Mouse (Mus musculus) stomach, postnatal 0 days (tissue): Measurements from ENCODE around the gene Gm10719. TPM values are rescaled to one million over a fixed set of nuclear protein-coding genes. Genes with fewer than 3 reads are reported as not detected.
A peak's percentile ranks its signal among the peaks of the same experiment; 100 is the strongest.
"Not testable (repeated sequence)": the region's sequence is repeated elsewhere in the genome, so short reads cannot be mapped to it uniquely, and the experiment has no call there.

Experiments
- ATAC-seq: fragments of 200-750 bp; cut with Nextera tagmentation; 2 replicates; pipeline ENCODE4 v1.8.0; 2017; ENCODE audit not compliant: low FRiP score, low TSS enrichment
- DNase-seq: peaks from one replicate; pipeline ENCODE4 v3.0.0-alpha.2; 2016; ENCODE audit warnings: low spot score
- H3K27ac ChIP-seq: fragments of 300-500 bp; sonication (generic); replicated peaks from 2 replicates; pipeline ENCODE4 v1.5.1; 2014; ENCODE audit warnings: mild to moderate bottlenecking, control low read depth
- H3K27me3 ChIP-seq: fragments of 300-500 bp; sonication (generic); 2 replicates; pipeline ENCODE4 v1.6.1; 2014; ENCODE audit warnings: low read length; ENCODE audit not compliant: control insufficient read depth, insufficient read depth
- H3K36me3 ChIP-seq: fragments of 300-500 bp; sonication (generic); 2 replicates; pipeline ENCODE4 v1.6.1; 2014; ENCODE audit warnings: low read length, mixed read lengths; ENCODE audit not compliant: control insufficient read depth, insufficient read depth
- H3K4me1 ChIP-seq: fragments of 300-500 bp; sonication (generic); replicated peaks from 2 replicates; pipeline ENCODE4 v1.6.1; 2014; ENCODE audit warnings: antibody characterized with exemption; ENCODE audit not compliant: control insufficient read depth, insufficient read depth
- H3K4me2 ChIP-seq: fragments of 300-500 bp; sonication (generic); replicated peaks from 2 replicates; pipeline ENCODE4 v1.6.1; 2014; ENCODE audit warnings: low read depth, mild to moderate bottlenecking, control low read depth, moderate library complexity
- H3K4me3 ChIP-seq: fragments of 300-500 bp; sonication (generic); 2 replicates; pipeline ENCODE4 v1.5.1; 2014; ENCODE audit warnings: low read depth, low read length, control low read depth
- H3K9ac ChIP-seq: fragments of 300-500 bp; sonication (generic); 2 replicates; pipeline ENCODE4 v1.6.1; 2014; ENCODE audit warnings: mild to moderate bottlenecking, low read length, control low read depth, mixed read lengths
- H3K9me3 ChIP-seq: fragments of 300-500 bp; sonication (generic); 2 replicates; pipeline ENCODE4 v1.6.1; 2016; ENCODE audit warnings: low read length; ENCODE audit not compliant: control insufficient read depth
- WGBS: fragments of 180-500 bp; shearing (Covaris S2); extraction: QIAGEN DNeasy Blood & Tissue Kit; methylation state at CpG from one replicate; pipeline ENCODE4 v1.1.7; 2014; 5-methylcytosine and 5-hydroxymethylcytosine counted together
- polyA plus RNA-seq: library from polyadenylated mRNA; unstranded; fragments of >200 nt; fragmentation: Nextera tagmentation; extraction: Ambion mirVana; gene quantifications from 2 replicates; pipeline ENCODE4 v1.2.1, GENCODE M21; 2015

Gm10719 gene
- polyA plus RNA-seq, 1 experiment from 2014 or later = not detected

DNA sequence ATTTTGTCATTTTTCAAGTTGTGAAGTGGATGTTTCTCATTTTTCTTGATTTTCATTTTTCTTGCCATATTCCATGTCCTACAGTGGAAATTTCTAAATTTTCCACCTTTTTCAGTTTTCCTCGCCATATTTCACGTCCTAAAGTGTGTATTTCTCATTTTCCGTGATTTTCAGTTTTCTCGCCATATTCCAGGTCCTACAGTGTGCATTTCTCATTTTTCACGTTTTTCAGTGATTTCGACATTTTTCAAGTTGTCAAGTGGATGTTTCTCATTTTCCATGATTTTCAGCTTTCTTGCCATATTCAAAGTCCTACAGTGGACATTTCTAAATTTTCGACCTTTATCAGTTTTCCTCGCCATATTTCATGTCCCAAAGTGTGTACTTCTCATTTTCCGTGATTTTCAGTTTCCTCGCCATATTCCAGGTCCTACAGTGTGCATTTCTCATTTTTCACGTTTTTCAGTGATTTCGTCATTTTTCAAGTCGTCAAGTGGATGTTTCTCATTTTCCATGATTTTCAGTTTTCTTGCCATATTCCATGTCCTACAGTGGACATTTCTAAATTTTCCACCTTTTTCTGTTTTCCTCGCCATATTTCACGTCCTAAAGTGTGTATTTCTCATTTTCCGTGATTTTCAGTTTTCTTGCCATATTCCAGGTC is 6.9 kb downstream of the Gm10719 start:
- H3K4me3 ChIP-seq, H3K9me3 ChIP-seq, H3K9ac ChIP-seq, H3K36me3 ChIP-seq, H3K27ac ChIP-seq, DNase-seq, H3K4me2 ChIP-seq, H3K27me3 ChIP-seq, ATAC-seq, H3K4me1 ChIP-seq: not testable (repeated sequence)
- 68% methylated on average over 14 of the region's 16 CpGs for WGBS

DNA sequence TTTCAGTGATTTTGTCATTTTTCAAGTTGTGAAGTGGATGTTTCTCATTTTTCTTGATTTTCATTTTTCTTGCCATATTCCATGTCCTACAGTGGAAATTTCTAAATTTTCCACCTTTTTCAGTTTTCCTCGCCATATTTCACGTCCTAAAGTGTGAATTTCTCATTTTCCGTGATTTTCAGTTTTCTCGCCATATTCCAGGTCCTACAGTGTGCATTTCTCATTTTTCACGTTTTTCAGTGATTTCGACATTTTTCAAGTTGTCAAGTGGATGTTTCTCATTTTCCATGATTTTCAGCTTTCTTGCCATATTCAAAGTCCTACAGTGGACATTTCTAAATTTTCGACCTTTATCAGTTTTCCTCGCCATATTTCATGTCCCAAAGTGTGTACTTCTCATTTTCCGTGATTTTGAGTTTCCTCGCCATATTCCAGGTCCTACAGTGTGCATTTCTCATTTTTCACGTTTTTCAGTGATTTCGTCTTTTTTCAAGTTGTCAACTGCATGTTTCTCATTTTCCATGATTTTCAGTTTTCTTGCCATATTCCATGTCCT is 7.8 kb downstream of the Gm10719 start, which contains the start of gene Gm10717:
Gene Gm10717, plus strand, starts transcription at position 506 of the 556 bp plus-strand sequence.
- not testable (repeated sequence) for H3K4me3 ChIP-seq, H3K27me3 ChIP-seq, H3K4me1 ChIP-seq, H3K9me3 ChIP-seq, DNase-seq, H3K9ac ChIP-seq, H3K4me2 ChIP-seq, H3K27ac ChIP-seq, H3K36me3 ChIP-seq, ATAC-seq
- 75% methylated on average over 12 of the region's 12 CpGs for WGBS

DNA sequence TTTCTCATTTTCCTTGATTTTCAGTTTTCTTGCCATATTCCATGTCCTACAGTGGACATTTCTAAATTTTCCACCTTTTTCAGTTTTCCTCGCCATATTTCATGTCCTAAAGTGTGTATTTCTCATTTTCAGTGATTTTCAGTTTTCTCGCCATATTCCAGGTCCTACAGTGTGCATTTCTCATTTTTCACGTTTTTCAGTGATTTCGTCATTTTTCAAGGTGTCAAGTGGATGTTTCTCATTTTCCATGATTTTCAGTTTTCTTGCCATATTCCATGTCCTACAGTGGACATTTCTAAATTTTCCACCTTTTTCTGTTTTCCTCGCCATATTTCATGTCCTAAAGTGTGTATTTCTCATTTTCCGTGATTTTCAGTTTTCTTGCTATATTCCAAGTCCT is 8.4 kb downstream of the Gm10719 start:
- not testable (repeated sequence) for H3K27me3 ChIP-seq, H3K4me1 ChIP-seq, H3K4me2 ChIP-seq, ATAC-seq, H3K9ac ChIP-seq, H3K27ac ChIP-seq, DNase-seq, H3K9me3 ChIP-seq, H3K36me3 ChIP-seq, H3K4me3 ChIP-seq
- 57% methylated on average over 4 of the region's 6 CpGs for WGBS

DNA sequence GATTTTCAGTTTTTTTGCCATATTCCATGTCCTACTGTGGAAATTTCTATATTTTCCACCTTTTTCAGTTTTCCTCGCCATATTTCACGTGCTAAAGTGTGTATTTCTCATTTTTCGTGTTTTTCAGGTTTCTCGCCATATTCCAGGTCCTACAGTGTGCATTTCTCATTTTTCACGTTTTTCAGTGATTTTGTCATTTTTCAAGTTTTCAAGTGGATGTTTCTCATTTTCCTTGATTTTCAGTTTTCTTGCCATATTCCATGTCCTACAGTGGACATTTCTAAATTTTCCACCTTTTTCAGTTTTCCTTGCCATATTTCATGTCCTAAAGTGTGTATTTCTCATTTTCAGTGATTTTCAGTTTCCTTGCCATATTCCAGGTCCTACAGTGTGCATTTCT is 8.9 kb downstream of the Gm10719 start:
- not testable (repeated sequence) for ATAC-seq, DNase-seq, H3K4me2 ChIP-seq, H3K4me3 ChIP-seq, H3K4me1 ChIP-seq, H3K27me3 ChIP-seq, H3K36me3 ChIP-seq, H3K27ac ChIP-seq, H3K9ac ChIP-seq, H3K9me3 ChIP-seq
- WGBS = 78% methylated on average over 5 of the region's 5 CpGs

DNA sequence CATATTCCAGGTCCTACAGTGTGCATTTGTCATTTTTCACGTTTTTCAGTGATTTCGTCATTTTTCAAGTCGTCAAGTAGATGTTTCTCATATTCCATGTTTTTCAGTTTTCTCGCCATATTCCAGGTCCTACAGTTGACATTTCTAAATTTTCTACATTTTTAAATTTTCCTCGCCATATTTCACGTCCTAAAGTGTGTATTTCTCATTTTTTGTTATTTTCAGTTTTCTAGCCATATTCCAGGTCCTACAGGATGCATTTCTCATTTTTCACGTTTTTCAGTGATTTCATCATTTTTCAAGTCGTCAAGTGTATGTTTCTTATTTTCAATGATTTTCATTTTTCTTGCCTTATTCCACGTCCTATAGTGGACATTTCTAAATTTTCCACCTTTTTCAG is 9.5 kb downstream of the Gm10719 start:
- not testable (repeated sequence) for H3K27ac ChIP-seq, H3K4me1 ChIP-seq, H3K27me3 ChIP-seq, ATAC-seq, H3K9ac ChIP-seq, H3K4me3 ChIP-seq, DNase-seq, H3K9me3 ChIP-seq, H3K4me2 ChIP-seq, H3K36me3 ChIP-seq
- WGBS = 68% methylated on average over 9 of the region's 9 CpGs

DNA sequence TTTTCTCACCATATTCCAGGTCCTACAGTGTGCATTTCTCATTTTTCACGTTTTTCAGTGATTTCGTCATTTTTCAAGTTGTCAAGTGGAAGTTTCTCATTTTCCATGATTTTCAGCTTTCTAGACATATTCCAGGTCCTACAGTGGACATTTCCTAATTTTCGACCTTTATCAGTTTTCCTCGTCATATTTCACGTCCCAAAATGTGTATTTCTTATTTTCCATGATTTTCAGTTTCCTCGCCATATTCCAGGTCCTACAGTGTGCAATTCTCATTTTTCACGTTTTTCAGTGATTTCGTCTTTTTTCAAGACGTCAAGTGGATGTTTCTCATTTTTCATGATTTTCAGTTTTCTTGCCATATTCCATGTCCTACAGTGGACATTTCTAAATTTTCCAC is 10.0 kb downstream of the Gm10719 start:
- H3K4me3 ChIP-seq, H3K27ac ChIP-seq, H3K4me1 ChIP-seq, H3K9ac ChIP-seq, H3K27me3 ChIP-seq, H3K9me3 ChIP-seq, H3K36me3 ChIP-seq, ATAC-seq, H3K4me2 ChIP-seq: not testable (repeated sequence)
- 74% methylated on average over 9 of the region's 9 CpGs for WGBS
- peak; percentile 21 for DNase-seq

DNA sequence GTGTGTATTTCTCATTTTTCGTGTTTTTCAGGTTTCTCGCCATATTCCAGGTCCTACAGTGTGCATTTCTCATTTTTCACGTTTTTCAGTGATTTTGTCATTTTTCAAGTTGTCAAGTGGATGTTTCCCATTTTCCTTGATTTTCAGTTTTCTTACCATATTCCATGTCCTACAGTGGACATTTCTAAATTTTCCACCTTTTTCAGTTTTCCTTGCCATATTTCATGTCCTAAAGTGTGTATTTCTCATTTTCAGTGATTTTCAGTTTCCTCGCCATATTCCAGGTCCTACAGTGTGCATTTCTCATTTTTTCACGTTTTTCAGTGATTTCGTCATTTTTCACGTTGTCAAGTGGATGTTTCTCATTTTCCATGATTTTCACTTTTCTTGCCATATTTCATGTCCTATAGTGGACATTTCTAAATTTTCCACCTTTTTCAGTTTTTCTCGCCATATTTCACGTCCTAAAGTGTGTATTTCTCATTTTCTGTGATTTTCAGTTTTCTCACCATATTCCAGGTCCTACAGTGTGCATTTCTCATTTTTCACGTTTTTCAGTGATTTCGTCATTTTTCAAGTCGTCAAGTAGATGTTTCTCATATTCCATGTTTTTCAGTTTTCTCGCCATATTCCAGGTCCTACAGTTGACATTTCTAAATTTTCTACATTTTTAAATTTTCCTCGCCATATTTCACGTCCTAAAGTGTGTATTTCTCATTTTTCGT is 12.2 kb downstream of the Gm10719 start:
- not testable (repeated sequence) for ATAC-seq

DNA sequence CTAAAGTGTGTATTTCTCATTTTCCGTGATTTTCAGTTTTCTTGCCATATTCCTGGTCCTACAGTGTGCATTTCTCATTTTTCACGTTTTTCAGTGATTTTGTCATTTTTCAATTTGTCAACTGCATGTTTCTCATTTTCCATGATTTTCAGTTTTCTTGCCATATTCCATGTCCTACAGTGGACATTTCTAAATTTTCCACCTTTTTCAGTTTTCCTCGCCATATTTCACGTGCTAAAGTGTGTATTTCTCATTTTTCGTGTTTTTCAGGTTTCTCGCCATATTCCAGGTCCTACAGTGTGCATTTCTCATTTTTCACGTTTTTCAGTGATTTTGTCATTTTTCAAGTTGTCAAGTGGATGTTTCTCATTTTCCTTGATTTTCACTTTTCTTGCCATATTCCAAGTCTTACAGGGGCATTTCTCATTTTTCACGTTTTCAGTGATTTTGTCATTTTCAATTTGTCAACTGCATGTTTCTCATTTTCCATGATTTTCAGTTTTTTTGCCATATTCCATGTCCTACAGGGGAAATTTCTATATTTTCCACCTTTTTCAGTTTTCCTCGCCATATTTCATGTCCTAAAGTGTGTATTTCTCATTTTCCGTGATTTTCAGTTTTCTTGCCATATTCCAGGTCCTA is 13.6 kb downstream of the Gm10719 start:
- H3K36me3 ChIP-seq, H3K4me1 ChIP-seq, H3K9ac ChIP-seq, H3K4me2 ChIP-seq, H3K27ac ChIP-seq, H3K4me3 ChIP-seq, H3K27me3 ChIP-seq, H3K9me3 ChIP-seq: not testable (repeated sequence)
- ATAC-seq = peak; percentile 43; the same call in 1 of the 2 replicates
- 51% methylated on average over 2 of the region's 10 CpGs for WGBS
- peak; percentile 72 for DNase-seq

More for the DNA sequence above, 12.2 kb downstream of the Gm10719 start:
- not testable (repeated sequence) for H3K9me3 ChIP-seq, DNase-seq, H3K4me1 ChIP-seq, H3K36me3 ChIP-seq, H3K4me2 ChIP-seq, H3K27ac ChIP-seq, H3K9ac ChIP-seq, H3K27me3 ChIP-seq, H3K4me3 ChIP-seq
- WGBS = 68% methylated on average over 12 of the region's 16 CpGs
